Mouse (Mus musculus) embryonic facial prominence, embryonic 12.5 days (tissue): ENCODE results near the gene Myo18a. TPM values are rescaled to one million over a fixed set of nuclear protein-coding genes. Genes with fewer than 3 reads are reported as not detected.

Experiments used
- ATAC-seq: fragments of 200-750 bp; cut with Nextera tagmentation; 2 replicates; pipeline ENCODE4 v1.8.0; 2017; ENCODE audit not compliant: insufficient number of reproducible peaks, insufficient read depth, low FRiP score, low TSS enrichment
- H3K27ac ChIP-seq: fragments of 300-500 bp; sonication (generic); 2 replicates; pipeline ENCODE4 v1.5.1; 2016; ENCODE audit warnings: mild to moderate bottlenecking
- H3K27me3 ChIP-seq: fragments of 300-500 bp; sonication (generic); 2 replicates; pipeline ENCODE4 v1.6.1; 2016; ENCODE audit warnings: mild to moderate bottlenecking, moderate library complexity
- H3K36me3 ChIP-seq: fragments of 300-500 bp; sonication (generic); 2 replicates; pipeline ENCODE4 v1.6.1; 2016; ENCODE audit warnings: mild to moderate bottlenecking
- H3K4me1 ChIP-seq: fragments of 300-500 bp; sonication (generic); 2 replicates; pipeline ENCODE4 v1.6.1; 2016
- H3K4me2 ChIP-seq: fragments of 300-500 bp; sonication (generic); replicated peaks from 2 replicates; pipeline ENCODE4 v1.6.1; 2016; ENCODE audit warnings: mild to moderate bottlenecking, moderate library complexity
- H3K4me3 ChIP-seq: fragments of 300-500 bp; sonication (generic); 2 replicates; pipeline ENCODE4 v1.5.1; 2016; ENCODE audit warnings: mild to moderate bottlenecking
- H3K9ac ChIP-seq: fragments of 300-500 bp; sonication (generic); 2 replicates; pipeline ENCODE4 v1.6.1; 2016; ENCODE audit warnings: mild to moderate bottlenecking, moderate library complexity
- H3K9me3 ChIP-seq: fragments of 300-500 bp; sonication (generic); 2 replicates; pipeline ENCODE4 v1.6.1; 2016; ENCODE audit warnings: mild to moderate bottlenecking, moderate library complexity
- WGBS: fragments of 180-500 bp; shearing (Covaris S2); methylation state at CpG from one replicate; pipeline ENCODE4 v1.1.7; 2016; 5-methylcytosine and 5-hydroxymethylcytosine counted together
- polyA plus RNA-seq: library from polyadenylated mRNA; unstranded; fragments of >200 nt; fragmentation: Nextera tagmentation; extraction: Ambion mirVana; gene quantifications from 2 replicates; pipeline ENCODE4 v1.2.1, GENCODE M21; 2016

The Myo18a gene
- polyA plus RNA-seq, 1 experiment from 2014 or later = 33.2 TPM

GRCm38 (mm10) chr11:77785768-77786561, 22.9 kb downstream of the Myo18a start:
- no peaks in the 10 kb centered on the region for H3K27me3 ChIP-seq
- no peak overlapping the region for H3K4me3 ChIP-seq
- peaks cover 41% of the 10 kb centered on the region for H3K4me1 ChIP-seq
- 0 out of 2 replicates have a peak, but pooled peaks have one; percentile 6 for ATAC-seq
- WGBS = 59% methylated on average over 7 of the region's 7 CpGs
- no peaks in the 10 kb centered on the region for H3K36me3 ChIP-seq
- H3K9ac ChIP-seq = no peak overlapping the region
- peak overlapping the region; percentile 58 for H3K27ac ChIP-seq
- no peak overlapping the region for H3K4me2 ChIP-seq
- H3K9me3 ChIP-seq = no peaks in the 10 kb centered on the region

- Histone ChIP-seq H3K27ac (no peak within 1 kb of the TSS), H3K4me3 (no peak within 1 kb of the TSS), H3K4me1 (peaks cover 58% of the 10 kb centered on the region), H3K9ac (no peak within 1 kb of the TSS), H3K4me2 (no peak within 1 kb of the TSS), H3K36me3 (no peaks in the 10 kb centered on the region), H3K27me3 (no peaks in the 10 kb centered on the region), H3K9me3 (no peaks in the 10 kb centered on the region)
- 79% methylated on average over 5 of the region's 5 CpGs for WGBS
- no peak for ATAC-seq
Measured at GRCm38 (mm10) chr11:77787707-77788106, 24.7 kb downstream of the Myo18a start, which contains the start of gene Gm10277. Gm10277 (minus strand) TSS chr11:77787747.

GRCm38 (mm10) chr11:77789512-77789911, 26.5 kb downstream of the Myo18a start:
- Histone ChIP-seq H3K4me1 (peaks cover 48% of the 10 kb centered on the region), H3K27me3 (no peaks in the 10 kb centered on the region), H3K9me3 (no peaks in the 10 kb centered on the region), H3K36me3 (no peaks in the 10 kb centered on the region), H3K4me3 (no peak overlapping the region), H3K9ac (no peak overlapping the region), H3K4me2 (no peak overlapping the region), H3K27ac (no peak overlapping the region)
- WGBS = 89% methylated on average over 5 of the region's 5 CpGs
- no peak for ATAC-seq

- Histone ChIP-seq H3K4me2 (no peak overlapping the region), H3K4me1 (peaks cover 40% of the 10 kb centered on the region)
Measured at GRCm38 (mm10) chr11:77790286-77790685, 27.2 kb downstream of the Myo18a start.

GRCm38 (mm10) chr11:77791241-77791727, 28.2 kb downstream of the Myo18a start:
- no peaks in the 10 kb centered on the region for H3K9me3 ChIP-seq

More at GRCm38 (mm10) chr11:77790286-77790685, 27.2 kb downstream of the Myo18a start:
- H3K9ac ChIP-seq = peak overlapping the region; percentile 4; the same call in 1 of the 2 replicates
- H3K9me3 ChIP-seq = no peaks in the 10 kb centered on the region
- no peaks in the 10 kb centered on the region for H3K36me3 ChIP-seq
- 43% methylated on average over 9 of the region's 9 CpGs for WGBS
- ATAC-seq = no peak
- no peaks in the 10 kb centered on the region for H3K27me3 ChIP-seq
- peak overlapping the region; percentile 80 for H3K27ac ChIP-seq
- H3K4me3 ChIP-seq = no peak overlapping the region

GRCm38 (mm10) chr11:77791752-77792565, 28.9 kb downstream of the Myo18a start:
- 40% methylated on average over 12 of the region's 12 CpGs for WGBS
- Histone ChIP-seq H3K27ac (peak overlapping the region; percentile 80), H3K9ac (no peak overlapping the region), H3K36me3 (no peaks in the 10 kb centered on the region), H3K9me3 (no peaks in the 10 kb centered on the region), H3K4me2 (no peak overlapping the region; the same call in 1 of the 2 replicates), H3K4me1 (peaks cover 30% of the 10 kb centered on the region), H3K27me3 (no peaks in the 10 kb centered on the region), H3K4me3 (no peak overlapping the region)
- ATAC-seq = no peak

More at GRCm38 (mm10) chr11:77791241-77791727, 28.2 kb downstream of the Myo18a start:
- H3K27me3 ChIP-seq = no peaks in the 10 kb centered on the region
- 18% methylated on average over 8 of the region's 8 CpGs for WGBS
- peak; percentile 67; the same call in 1 of the 2 replicates for ATAC-seq
- H3K36me3 ChIP-seq = no peaks in the 10 kb centered on the region
- H3K27ac ChIP-seq = peak overlapping the region; percentile 80
- H3K4me2 ChIP-seq = 0 out of 2 replicates have a peak overlapping the region, but pooled peaks have one; percentile 3
- no peak overlapping the region for H3K4me3 ChIP-seq
- H3K9ac ChIP-seq = 0 out of 2 replicates have a peak overlapping the region, but pooled peaks have one; percentile 0
- H3K4me1 ChIP-seq = peaks cover 31% of the 10 kb centered on the region

GRCm38 (mm10) chr11:77792566-77792909, 29.5 kb downstream of the Myo18a start:
- ATAC-seq = no peak

GRCm38 (mm10) chr11:77793238-77793930, 30.3 kb downstream of the Myo18a start:
- Histone ChIP-seq H3K9ac (peak overlapping the region; percentile 52), H3K9me3 (no peaks in the 10 kb centered on the region), H3K4me2 (peak overlapping the region; percentile 68), H3K4me3 (peak overlapping the region; percentile 44), H3K4me1 (peaks cover 30% of the 10 kb centered on the region), H3K27ac (no peak overlapping the region), H3K27me3 (no peaks in the 10 kb centered on the region), H3K36me3 (no peaks in the 10 kb centered on the region)
- 4% methylated on average over 19 of the region's 19 CpGs for WGBS
- ATAC-seq = peak; percentile 80

More at GRCm38 (mm10) chr11:77792566-77792909, 29.5 kb downstream of the Myo18a start:
- H3K4me2 ChIP-seq = no peak overlapping the region; the same call in 1 of the 2 replicates
- H3K27me3 ChIP-seq = no peaks in the 10 kb centered on the region
- H3K27ac ChIP-seq = peak overlapping the region; percentile 80
- H3K9me3 ChIP-seq = no peaks in the 10 kb centered on the region
- no peak overlapping the region for H3K4me3 ChIP-seq
- 61% methylated on average over 7 of the region's 7 CpGs for WGBS
- H3K9ac ChIP-seq = no peak overlapping the region
- no peaks in the 10 kb centered on the region for H3K36me3 ChIP-seq
- peaks cover 30% of the 10 kb centered on the region for H3K4me1 ChIP-seq

GRCm38 (mm10) chr11:77795216-77795615, 32.2 kb downstream of the Myo18a start:
- WGBS = 83% methylated on average over 5 of the region's 5 CpGs
- H3K27me3 ChIP-seq = no peaks in the 10 kb centered on the region
- H3K9me3 ChIP-seq = no peaks in the 10 kb centered on the region
- H3K4me3 ChIP-seq = no peak overlapping the region
- no peak overlapping the region for H3K4me2 ChIP-seq
- peaks cover 29% of the 10 kb centered on the region for H3K4me1 ChIP-seq
- no peak overlapping the region for H3K9ac ChIP-seq
- no peak overlapping the region for H3K27ac ChIP-seq
- ATAC-seq = no peak
- no peaks in the 10 kb centered on the region for H3K36me3 ChIP-seq

GRCm38 (mm10) chr11:77800491-77800868, 37.4 kb downstream of the Myo18a start:
- peaks cover 22% of the 10 kb centered on the region for H3K4me1 ChIP-seq
- no peak overlapping the region; the same call in 1 of the 2 replicates for H3K9ac ChIP-seq
- H3K36me3 ChIP-seq = no peaks in the 10 kb centered on the region
- H3K4me3 ChIP-seq = no peak overlapping the region
- no peaks in the 10 kb centered on the region for H3K9me3 ChIP-seq
- 66% methylated on average over 9 of the region's 9 CpGs for WGBS
- no peak overlapping the region; the same call in 1 of the 2 replicates for H3K4me2 ChIP-seq
- H3K27ac ChIP-seq = peak overlapping the region; percentile 78
- no peak for ATAC-seq
- H3K27me3 ChIP-seq = no peaks in the 10 kb centered on the region
